Mouse (Mus musculus) lung, adult 2 months (tissue): ENCODE measurements around the gene Samd14. TPM values are rescaled to one million over a fixed set of nuclear protein-coding genes. Genes with fewer than 3 reads are reported as not detected.

ENCODE experiments used
- DNase-seq: peaks from one replicate; pipeline ENCODE4 v3.0.0; 2022
- H3K4me1 ChIP-seq: fragments of 200-500 bp; 2 replicates; pipeline ENCODE4 v1.6.1; 2011; ENCODE audit warnings: low read length; ENCODE audit not compliant: control insufficient read depth, insufficient read depth
- H3K4me3 ChIP-seq: fragments of 200-500 bp; replicated peaks from 2 replicates; pipeline ENCODE3; 2011; ENCODE audit warnings: low read depth, mild to moderate bottlenecking, control low read depth, low read length; ENCODE audit errors: extremely low read depth
- CTCF ChIP-seq: fragments of 200-500 bp; IDR thresholded peaks from 2 replicates; pipeline ENCODE4 v1.5.1; 2011; ENCODE audit warnings: mild to moderate bottlenecking, low read length, control low read depth; ENCODE audit not compliant: insufficient read depth
- POLR2A ChIP-seq: fragments of 200-500 bp; IDR thresholded peaks from 2 replicates; pipeline ENCODE4 v1.6.1; 2011; ENCODE audit warnings: low read depth, mild to moderate bottlenecking, control low read depth, low read length, borderline replicate concordance; ENCODE audit errors: extremely low read depth
- WGBS: fragments of 180-500 bp; shearing (Covaris S2); methylation state at CpG from one replicate; pipeline ENCODE4 v1.1.7; 2018; 5-methylcytosine and 5-hydroxymethylcytosine counted together
- polyA plus RNA-seq: library from polyadenylated mRNA; depleted of rRNA; stranded (reverse); fragments of >200 nt; gene quantifications from 2 replicates; pipeline ENCODE4 v1.2.3, GENCODE M21; 2012

Samd14 gene
- polyA plus RNA-seq, 1 experiment = 5.9 TPM

DNA sequence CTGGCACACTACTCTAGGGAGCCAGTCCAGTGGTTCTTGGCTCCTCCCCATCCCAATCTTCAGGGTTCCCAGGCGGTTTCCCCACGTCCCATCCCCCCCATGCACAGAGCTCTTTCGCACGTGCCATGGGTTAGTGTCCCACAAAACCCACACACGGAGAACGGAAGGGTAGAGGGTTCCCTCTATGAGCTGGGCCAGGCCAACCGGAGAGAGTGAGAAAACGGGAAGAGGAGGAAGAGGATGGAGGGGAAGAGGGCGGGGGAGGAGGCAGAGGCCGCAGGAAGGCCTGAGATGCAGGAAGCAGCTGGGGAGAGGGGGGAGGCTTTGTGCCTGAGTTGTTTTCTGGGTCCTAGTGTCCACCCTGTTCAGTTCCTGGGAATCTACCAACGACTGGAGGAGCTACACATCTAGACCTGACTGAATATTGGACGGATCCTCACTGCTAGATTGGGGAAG lies 20.1 kb upstream of the Samd14 start:
- Histone ChIP-seq H3K4me1 (peaks cover 8% of the 10 kb centered on the region), H3K4me3 (peak overlapping the region; percentile 79)
- WGBS = under 1% methylated on average over 12 of the region's 12 CpGs
- peak; percentile 62; the same call in 1 of the 2 replicates for TF ChIP-seq POLR2A
- TF ChIP-seq CTCF = no peak
- DNase-seq = peak; percentile 77

GRCm38 (mm10) chr11:94990102-94990748 lies 19.5 kb upstream of the Samd14 start:
- Histone ChIP-seq H3K4me1 (peaks cover 10% of the 10 kb centered on the region), H3K4me3 (peak overlapping the region; percentile 79)
- TF ChIP-seq POLR2A (no peak), CTCF (no peak)
- WGBS = 24% methylated on average over 6 of the region's 6 CpGs
- DNase-seq = no peak

DNA sequence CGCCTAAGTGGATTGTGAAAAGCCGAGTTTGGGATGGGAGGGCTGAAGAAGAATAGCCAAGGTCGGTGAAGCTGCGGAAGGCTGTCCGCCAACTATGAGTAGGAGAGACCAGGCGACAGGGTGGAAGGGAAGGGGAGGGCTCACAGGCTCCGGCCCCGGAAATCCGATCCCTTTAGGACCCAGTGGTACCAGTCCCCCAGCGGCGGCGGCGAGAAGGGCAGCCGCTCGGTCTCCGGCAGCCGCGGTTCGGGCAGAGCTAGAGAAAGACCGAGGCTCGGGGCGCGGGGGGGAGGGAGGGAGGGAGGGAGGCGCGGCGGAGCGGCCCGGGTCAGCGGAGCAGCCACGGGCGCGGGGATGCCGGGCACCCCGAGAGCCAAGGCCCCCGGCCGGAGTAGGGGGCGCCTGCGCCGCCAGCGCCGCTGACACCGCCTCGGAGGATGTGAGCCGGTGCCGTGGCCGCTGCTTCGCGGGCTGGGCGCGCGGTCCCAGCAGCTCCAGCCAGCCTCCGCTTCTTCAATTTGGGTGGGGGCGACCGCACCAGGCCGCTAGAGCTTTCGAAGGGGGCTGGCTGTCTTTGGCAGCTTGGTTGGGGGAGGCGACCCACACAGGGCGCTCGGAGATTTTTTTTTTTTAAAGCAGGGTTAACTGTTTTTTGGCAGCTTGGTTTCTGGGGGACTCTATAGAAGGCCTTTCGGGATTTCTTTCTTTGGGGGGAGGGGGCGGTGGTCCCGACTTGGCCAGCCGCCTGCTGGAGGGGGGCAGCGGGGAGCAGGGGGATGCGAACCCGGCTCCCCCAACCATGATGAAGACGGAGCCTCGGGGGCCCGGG lies 18.7 kb upstream of the Samd14 start, which contains the start of gene Ppp1r9b:
Ppp1r9b (plus strand) TSS at position 287 of the 829 bp plus-strand sequence.
- peak; percentile 91 for DNase-seq
- WGBS = under 1% methylated on average over 52 of the region's 69 CpGs
- Histone ChIP-seq H3K4me1 (peaks cover 11% of the 10 kb centered on the region), H3K4me3 (peak within 1 kb of the TSS; percentile 79)
- TF ChIP-seq CTCF (peak; percentile 43), POLR2A (peak; percentile 69; the same call in 1 of the 2 replicates)

GRCm38 (mm10) chr11:94991641-94992479 lies 17.8 kb upstream of the Samd14 start:
- H3K4me3 ChIP-seq = peak overlapping the region; percentile 70
- TF ChIP-seq CTCF (no peak), POLR2A (no peak)
- DNase-seq = peak; percentile 71
- H3K4me1 ChIP-seq = peaks cover 12% of the 10 kb centered on the region
- under 1% methylated on average over 96 of the region's 99 CpGs for WGBS

GRCm38 (mm10) chr11:94992480-94992753 lies 17.3 kb upstream of the Samd14 start:
- WGBS = under 1% methylated on average over 20 of the region's 20 CpGs
- peaks cover 14% of the 10 kb centered on the region for H3K4me1 ChIP-seq

DNA sequence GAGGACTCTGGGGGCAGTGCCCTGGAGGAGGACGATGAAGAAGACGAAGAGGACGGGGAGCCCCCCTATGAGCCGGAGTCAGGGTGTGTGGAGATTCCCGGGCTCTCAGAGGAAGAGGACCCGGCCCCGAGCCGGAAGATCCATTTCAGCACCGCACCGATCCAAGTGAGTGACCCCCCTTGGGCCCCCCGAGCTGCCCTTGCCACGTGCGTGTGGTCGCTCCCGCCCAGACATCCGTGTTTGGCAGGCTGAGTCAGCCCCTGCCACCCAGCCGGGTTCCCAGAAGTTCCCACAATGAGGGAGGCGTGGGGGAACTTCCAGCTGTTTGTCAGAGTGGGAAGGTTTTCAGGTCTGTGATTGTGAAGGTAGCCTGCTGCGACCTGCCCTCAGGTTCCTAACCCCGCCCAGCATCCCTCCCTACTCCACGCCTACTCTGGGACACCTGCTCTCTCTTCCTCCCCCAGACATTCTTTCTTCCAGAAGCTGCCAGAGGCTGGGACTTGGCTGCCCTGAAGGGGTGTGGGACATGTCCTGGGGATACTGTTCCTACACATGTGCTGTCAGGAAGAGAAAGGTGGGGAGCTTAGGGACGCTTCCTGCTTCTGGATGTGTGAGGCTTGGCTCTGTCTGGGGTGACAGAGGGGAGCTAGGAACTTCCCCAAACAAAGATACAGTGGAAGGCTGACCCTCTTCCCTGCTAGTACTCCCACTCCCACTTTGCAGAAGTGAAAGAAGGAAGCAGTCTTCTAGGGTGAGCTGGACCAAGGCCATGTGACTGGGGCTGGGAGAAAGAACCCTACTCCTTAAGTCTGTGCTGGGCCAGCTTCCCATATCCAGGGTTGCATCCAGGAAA lies 16.7 kb upstream of the Samd14 start:
- TF ChIP-seq POLR2A (peak; percentile 43; the same call in 1 of the 2 replicates), CTCF (no peak)
- Histone ChIP-seq H3K4me3 (peak overlapping the region; percentile 70), H3K4me1 (peaks cover 19% of the 10 kb centered on the region)
- WGBS = under 1% methylated on average over 22 of the region's 22 CpGs
- peak; percentile 71 for DNase-seq

More at GRCm38 (mm10) chr11:94992480-94992753, 17.3 kb upstream of the Samd14 start:
- H3K4me3 ChIP-seq = peak overlapping the region; percentile 70
- no peak for DNase-seq
- TF ChIP-seq CTCF = no peak
- no peak for TF ChIP-seq POLR2A

GRCm38 (mm10) chr11:94994208-94994814 lies 15.4 kb upstream of the Samd14 start:
- H3K4me1 ChIP-seq = peaks cover 20% of the 10 kb centered on the region
- WGBS = 24% methylated on average over 10 of the region's 10 CpGs
- DNase-seq = no peak
- TF ChIP-seq POLR2A (no peak), CTCF (no peak)
- peak overlapping the region; percentile 17 for H3K4me3 ChIP-seq
